Mouse (Mus musculus): Measurements from ENCODE around the gene Cpt1a. TPM values are rescaled to one million over a fixed set of nuclear protein-coding genes. Genes with fewer than 3 reads are reported as not detected.
A peak's percentile ranks its signal among the peaks of the same experiment; 100 is the strongest.

The Cpt1a gene
- polyA plus RNA-seq, 1 experiment, result not detected

DNA sequence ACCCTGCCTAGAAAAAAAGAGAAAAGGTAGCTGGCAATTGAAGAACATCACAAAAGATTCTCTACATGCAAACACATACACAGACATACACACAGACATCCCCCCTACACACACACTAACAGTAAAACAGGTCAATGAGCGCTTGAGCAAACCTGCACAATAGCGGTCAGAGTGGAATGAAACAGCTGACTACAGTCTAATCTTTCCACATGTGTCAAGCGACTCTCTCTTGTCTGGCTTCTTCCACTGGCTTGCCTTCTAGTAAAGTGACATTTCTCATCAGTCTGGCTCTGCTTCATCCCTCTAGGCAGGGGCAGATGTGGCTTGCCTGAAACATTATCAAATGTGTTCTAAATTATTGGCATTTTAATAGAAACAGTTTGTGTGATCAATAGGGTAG, 72.1 kb downstream of the Cpt1a start:
- no peak overlapping the region for H3K4me3 ChIP-seq (ENCODE audit: insufficient read depth, low read depth, low read length)
- TF ChIP-seq CTCF (IDR thresholded peaks at IDR 0.05; ENCODE audit: insufficient read depth, low read depth, low read length) (no peak), POLR2A (IDR thresholded peaks at IDR 0.05; ENCODE audit: insufficient read depth, low read depth, low read length) (no peak)
- 0 out of 2 replicates have a peak, but pooled peaks cover 2% of the 10 kb centered on the region for H3K4me1 ChIP-seq (ENCODE audit: control insufficient read depth, insufficient read depth, low read length)
- 90% methylated on average over 3 of the region's 3 CpGs for WGBS
- no peak overlapping the region for H3K27ac ChIP-seq (ENCODE audit: insufficient read depth, low read depth, low read length)

DNA sequence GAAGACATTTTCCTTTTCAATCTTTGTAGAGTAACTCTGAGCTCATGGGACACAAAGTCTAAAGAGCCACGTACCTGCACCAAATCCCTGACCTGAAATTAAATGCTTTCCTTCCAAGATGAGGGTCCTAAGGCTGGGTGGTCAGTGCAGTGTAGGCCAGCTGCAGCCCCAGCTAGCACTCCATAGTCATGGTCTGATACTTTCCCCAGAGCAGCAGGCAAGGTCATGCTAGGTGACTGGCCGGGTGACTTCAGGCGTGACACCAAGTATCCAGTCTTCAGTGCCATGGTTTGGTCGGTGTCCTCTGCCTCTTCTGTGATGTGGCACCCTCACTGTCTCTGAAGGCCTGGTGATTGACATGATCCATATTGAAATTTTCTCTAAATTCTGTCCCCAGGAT, 77.9 kb downstream of the Cpt1a start:
- Histone ChIP-seq H3K27ac (ENCODE audit: insufficient read depth, low read depth, low read length) (no peak overlapping the region), H3K4me1 (ENCODE audit: control insufficient read depth, insufficient read depth, low read length) (no peaks in the 10 kb centered on the region), H3K4me3 (ENCODE audit: insufficient read depth, low read depth, low read length) (no peak overlapping the region)
- WGBS, result 92% methylated on average over 4 of the region's 4 CpGs
- TF ChIP-seq POLR2A (IDR thresholded peaks at IDR 0.05; ENCODE audit: insufficient read depth, low read depth, low read length), result no peak
- TF ChIP-seq CTCF (IDR thresholded peaks at IDR 0.05; ENCODE audit: insufficient read depth, low read depth, low read length), result no peak

DNA sequence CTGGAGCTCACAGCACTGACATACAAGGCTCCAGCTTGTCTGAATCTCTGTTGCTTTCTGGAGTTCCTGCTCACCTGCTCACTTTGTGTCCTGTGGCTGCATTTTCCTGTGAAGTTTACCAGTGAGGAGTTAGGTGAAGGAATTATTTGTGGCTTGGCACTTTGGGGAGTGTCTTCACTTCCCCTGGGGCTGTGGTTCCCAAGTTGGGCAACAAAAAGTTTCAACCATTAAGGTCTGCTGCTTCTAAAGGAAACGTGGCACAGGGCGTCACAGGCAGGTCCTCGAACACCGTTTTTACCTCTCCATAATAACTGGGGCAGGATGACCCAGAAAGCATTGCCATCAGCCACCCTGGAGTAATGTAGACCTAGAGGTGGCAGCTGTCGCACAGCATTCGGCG, 79.4 kb downstream of the Cpt1a start:
- 86% methylated on average over 7 of the region's 7 CpGs for whole genome bisulfite sequencing

DNA sequence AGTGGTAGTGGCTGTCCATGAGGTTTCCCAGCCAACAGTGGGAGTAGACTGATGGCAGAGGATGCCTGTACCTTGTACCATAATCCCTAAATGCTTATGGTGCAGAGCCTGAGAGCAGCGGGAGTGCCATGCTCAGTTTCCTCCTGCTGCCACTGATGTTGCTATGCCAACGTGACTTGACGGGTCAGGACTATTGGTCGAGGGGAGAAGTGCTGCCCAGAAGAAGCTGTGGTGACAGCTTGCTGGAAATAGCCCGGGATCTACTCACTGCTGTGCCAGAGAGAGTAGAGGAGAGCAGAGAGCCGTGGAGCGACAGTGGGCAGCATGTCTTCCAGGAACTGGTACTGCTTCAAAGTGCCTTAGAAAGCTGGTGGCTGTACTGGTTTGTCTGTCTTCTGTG, 79.8 kb downstream of the Cpt1a start:
- 41% methylated on average over 7 of the region's 7 CpGs for WGBS
- Histone ChIP-seq H3K4me3 (ENCODE audit: insufficient read depth, low read depth, low read length) (no peak overlapping the region), H3K4me1 (ENCODE audit: control insufficient read depth, insufficient read depth, low read length) (no peaks in the 10 kb centered on the region), H3K27ac (ENCODE audit: insufficient read depth, low read depth, low read length) (no peak overlapping the region)
- no peak for TF ChIP-seq CTCF (IDR thresholded peaks at IDR 0.05; ENCODE audit: insufficient read depth, low read depth, low read length)
- TF ChIP-seq POLR2A (IDR thresholded peaks at IDR 0.05; ENCODE audit: insufficient read depth, low read depth, low read length), result no peak

More for the DNA sequence above, 79.4 kb downstream of the Cpt1a start:
- TF ChIP-seq CTCF (IDR thresholded peaks at IDR 0.05; ENCODE audit: insufficient read depth, low read depth, low read length), result no peak
- no peak for TF ChIP-seq POLR2A (IDR thresholded peaks at IDR 0.05; ENCODE audit: insufficient read depth, low read depth, low read length)
- Histone ChIP-seq H3K27ac (ENCODE audit: insufficient read depth, low read depth, low read length) (no peak overlapping the region), H3K4me1 (ENCODE audit: control insufficient read depth, insufficient read depth, low read length) (no peaks in the 10 kb centered on the region), H3K4me3 (ENCODE audit: insufficient read depth, low read depth, low read length) (no peak overlapping the region)

DNA sequence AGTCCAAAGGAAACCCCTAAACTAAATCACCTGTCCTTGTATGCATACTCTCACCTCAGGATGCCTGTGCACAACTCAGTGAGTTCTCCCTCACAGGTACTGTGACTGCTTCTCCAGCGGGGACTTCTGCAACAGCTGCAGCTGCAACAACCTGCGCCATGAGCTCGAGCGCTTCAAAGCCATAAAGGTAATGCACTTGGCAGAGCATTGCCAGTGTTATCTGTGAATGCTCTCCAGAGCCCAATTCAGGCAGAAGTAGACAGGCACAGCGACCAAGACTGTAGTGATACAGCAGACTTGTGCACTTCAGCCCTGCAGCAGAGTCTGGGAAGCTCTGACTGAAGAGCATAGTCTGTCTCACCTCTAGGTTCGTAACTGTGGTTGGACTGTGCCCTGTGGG, 80.3 kb downstream of the Cpt1a start:
- Histone ChIP-seq H3K4me1 (ENCODE audit: control insufficient read depth, insufficient read depth, low read length) (no peaks in the 10 kb centered on the region), H3K4me3 (ENCODE audit: insufficient read depth, low read depth, low read length) (no peak overlapping the region), H3K27ac (ENCODE audit: insufficient read depth, low read depth, low read length) (no peak overlapping the region)
- TF ChIP-seq POLR2A (IDR thresholded peaks at IDR 0.05; ENCODE audit: insufficient read depth, low read depth, low read length) (no peak), CTCF (IDR thresholded peaks at IDR 0.05; ENCODE audit: insufficient read depth, low read depth, low read length) (no peak)
- WGBS, result 91% methylated on average over 6 of the region's 6 CpGs

DNA sequence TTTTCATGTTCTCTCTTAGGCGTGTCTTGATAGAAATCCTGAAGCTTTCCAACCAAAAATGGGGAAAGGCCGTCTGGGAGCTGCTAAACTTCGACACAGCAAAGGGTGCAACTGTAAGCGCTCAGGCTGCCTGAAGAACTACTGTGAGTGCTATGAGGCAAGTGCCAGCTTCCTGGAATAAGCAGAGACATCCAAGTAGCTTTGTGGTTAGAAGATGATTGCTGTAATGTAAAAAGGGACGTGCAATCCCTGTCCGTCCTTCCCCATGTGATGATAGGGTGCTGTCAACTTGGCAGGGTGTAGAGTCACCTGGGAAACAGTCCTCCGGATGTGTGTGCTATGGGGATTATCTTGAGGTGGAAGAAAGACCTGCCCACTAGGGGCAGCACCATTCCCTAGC, 81.9 kb downstream of the Cpt1a start:
- H3K4me1 ChIP-seq (ENCODE audit: control insufficient read depth, insufficient read depth, low read length), result no peaks in the 10 kb centered on the region
- no peak overlapping the region for H3K4me3 ChIP-seq (ENCODE audit: insufficient read depth, low read depth, low read length)
- no peak overlapping the region for H3K27ac ChIP-seq (ENCODE audit: insufficient read depth, low read depth, low read length)
- no peak for TF ChIP-seq POLR2A (IDR thresholded peaks at IDR 0.05; ENCODE audit: insufficient read depth, low read depth, low read length)
- no peak for TF ChIP-seq CTCF (IDR thresholded peaks at IDR 0.05; ENCODE audit: insufficient read depth, low read depth, low read length)
- 88% methylated on average over 7 of the region's 7 CpGs for WGBS

DNA sequence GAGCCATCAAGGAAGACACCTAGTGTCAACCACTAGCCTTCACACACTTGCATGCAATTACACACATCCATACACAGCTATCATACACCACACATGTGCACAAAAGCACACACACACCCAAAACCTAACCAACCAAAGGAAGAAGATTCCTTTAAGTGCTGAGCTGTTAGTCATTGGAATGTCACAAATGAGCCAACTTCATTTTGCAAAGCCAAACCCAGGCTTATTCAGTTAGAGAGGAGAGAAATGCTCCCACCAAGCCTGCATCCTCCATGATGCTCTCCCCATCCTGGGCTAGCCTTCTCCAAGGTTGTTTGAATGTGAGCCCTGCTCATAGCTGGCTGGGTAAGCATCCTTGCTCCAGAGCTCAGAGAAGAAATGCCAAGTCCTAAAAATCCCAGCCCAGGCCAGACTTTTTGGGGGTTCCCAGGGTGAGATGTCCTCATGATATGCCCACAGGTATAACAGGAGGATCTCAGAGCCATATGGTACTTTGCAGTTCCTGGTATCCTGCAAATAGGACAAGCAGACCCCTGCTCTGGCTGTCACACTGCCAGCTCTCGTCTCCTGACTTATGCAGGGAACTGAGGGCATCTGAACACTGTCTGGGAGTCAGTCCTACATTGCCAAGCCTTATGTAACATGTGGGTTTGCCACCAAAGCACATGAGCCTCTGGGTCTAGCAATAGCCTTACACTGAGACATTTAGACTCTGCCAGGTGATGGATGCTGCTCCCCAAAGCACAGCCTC, 83.6 kb downstream of the Cpt1a start:
- WGBS, result 71% methylated on average over 1 of the region's 1 CpGs
- no peak overlapping the region for H3K4me3 ChIP-seq (ENCODE audit: insufficient read depth, low read depth, low read length)
- TF ChIP-seq POLR2A (IDR thresholded peaks at IDR 0.05; ENCODE audit: insufficient read depth, low read depth, low read length) (no peak), CTCF (IDR thresholded peaks at IDR 0.05; ENCODE audit: insufficient read depth, low read depth, low read length) (no peak)
- no peaks in the 10 kb centered on the region for H3K4me1 ChIP-seq (ENCODE audit: control insufficient read depth, insufficient read depth, low read length)
- no peak overlapping the region for H3K27ac ChIP-seq (ENCODE audit: insufficient read depth, low read depth, low read length)

DNA sequence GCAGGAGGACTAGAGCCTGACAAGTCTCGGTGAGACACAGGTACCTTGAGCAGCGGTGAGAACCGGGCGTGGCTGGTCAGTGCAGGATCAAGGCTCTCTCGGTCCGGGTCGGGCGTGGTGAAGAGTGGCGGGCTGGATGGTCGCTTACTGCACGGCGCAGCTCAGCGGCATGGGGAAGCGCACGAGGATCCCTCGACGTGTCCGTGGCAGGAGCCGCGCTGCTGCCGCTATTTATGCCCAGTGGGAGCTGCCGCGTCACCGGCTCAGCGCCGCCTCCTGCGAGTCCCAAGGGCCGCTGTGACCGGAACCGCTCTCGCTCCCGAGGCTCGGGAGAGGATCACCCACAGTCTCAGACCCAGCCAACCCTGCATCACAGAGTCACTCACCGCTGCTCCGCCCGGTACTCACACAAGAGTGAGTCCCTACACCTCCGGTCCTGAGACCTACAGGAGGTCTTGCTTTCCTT, 92.2 kb downstream of the Cpt1a start, which contains the start of gene Gal:
Gene Gal (minus strand): TSS at position 277 of the 466 bp plus-strand sequence.
- TF ChIP-seq POLR2A (IDR thresholded peaks at IDR 0.05; ENCODE audit: insufficient read depth, low read depth, low read length), result no peak
- no peak for TF ChIP-seq CTCF (IDR thresholded peaks at IDR 0.05; ENCODE audit: insufficient read depth, low read depth, low read length)
- peaks cover 12% of the 10 kb centered on the region for H3K4me1 ChIP-seq (ENCODE audit: control insufficient read depth, insufficient read depth, low read length)
- H3K27ac ChIP-seq (ENCODE audit: insufficient read depth, low read depth, low read length), result no peak within 1 kb of the TSS
- 6% methylated on average over 37 of the region's 37 CpGs for WGBS
- H3K4me3 ChIP-seq (ENCODE audit: insufficient read depth, low read depth, low read length), result peak within 1 kb of the TSS; percentile 13; the same call in 1 of the 2 replicates

DNA sequence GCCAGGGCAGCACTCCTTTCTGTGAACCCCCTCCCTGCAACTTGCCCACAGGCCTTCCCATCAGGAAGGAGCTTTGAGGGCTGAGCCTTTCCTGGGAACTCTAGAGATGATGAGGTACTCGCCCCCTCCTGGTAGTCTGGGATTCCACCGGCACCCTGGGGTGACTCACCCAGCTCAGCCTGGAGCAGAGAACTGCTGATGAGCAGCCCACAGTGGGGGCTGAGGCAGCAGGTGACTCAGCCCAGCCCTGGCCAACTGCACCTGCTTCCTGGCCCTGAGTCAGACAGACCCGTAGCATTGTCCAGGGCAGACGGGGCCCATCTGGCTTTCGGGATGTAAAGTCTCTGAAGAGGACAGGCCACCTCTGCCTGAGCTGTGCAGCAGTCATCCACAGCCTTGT, 97.1 kb downstream of the Cpt1a start:
- TF ChIP-seq POLR2A (IDR thresholded peaks at IDR 0.05; ENCODE audit: insufficient read depth, low read depth, low read length), result no peak
- peak; percentile 26; the same call in 1 of the 2 replicates for TF ChIP-seq CTCF (IDR thresholded peaks at IDR 0.05; ENCODE audit: insufficient read depth, low read depth, low read length)
- WGBS, result 33% methylated on average over 5 of the region's 5 CpGs
- H3K27ac ChIP-seq (ENCODE audit: insufficient read depth, low read depth, low read length), result no peak overlapping the region
- H3K4me3 ChIP-seq (ENCODE audit: insufficient read depth, low read depth, low read length), result no peak overlapping the region
- peaks cover 15% of the 10 kb centered on the region for H3K4me1 ChIP-seq (ENCODE audit: control insufficient read depth, insufficient read depth, low read length)

Data from olfactory bulb, adult 2 months (tissue).